Mouse (Mus musculus) liver, embryonic 14.5 days (tissue): ENCODE results near the gene Il19. TPM values are rescaled to one million over a fixed set of nuclear protein-coding genes. Genes with fewer than 3 reads are reported as not detected.

Experiments
- ATAC-seq: fragments of 200-750 bp; cut with Nextera tagmentation; 2 replicates; pipeline ENCODE4 v1.8.0; 2017; ENCODE audit warnings: moderate number of reproducible peaks, mild to moderate bottlenecking, moderate library complexity; ENCODE audit not compliant: insufficient read depth
- DNase-seq, 3 experiments: peaks; one replicate each; pipeline ENCODE4 v3.0.0-alpha.2; 2012 to 2013; ENCODE audit warnings: low read depth in 3 of 3, low spot score in 3 of 3
- H3K27ac ChIP-seq: fragments of 300-500 bp; sonication (generic); 2 replicates; pipeline ENCODE4 v1.5.1; 2014; ENCODE audit warnings: moderate library complexity, mild to moderate bottlenecking, control low read depth, inconsistent platforms
- H3K27me3 ChIP-seq: fragments of 300-500 bp; sonication (generic); 2 replicates; pipeline ENCODE4 v1.6.1; 2014; ENCODE audit warnings: mild to moderate bottlenecking, low read length, moderate library complexity; ENCODE audit not compliant: control insufficient read depth, insufficient read depth
- H3K36me3 ChIP-seq: fragments of 300-500 bp; sonication (generic); replicated peaks from 2 replicates; pipeline ENCODE4 v1.6.1; 2014; ENCODE audit warnings: low read depth; ENCODE audit not compliant: control insufficient read depth, insufficient read depth
- H3K4me1 ChIP-seq, 2 experiments: fragments of 200-500 bp in 1 of 2; fragments of 300-500 bp in 1 of 2; sonication (generic) in 1 of 2; replicated peaks; 2 replicates each; pipeline ENCODE4 v1.6.1; 2012 to 2014; ENCODE audit warnings: antibody characterized with exemption in 1 of 2, inconsistent platforms in 1 of 2, low read length in 1 of 2; ENCODE audit not compliant: control insufficient read depth in 2 of 2, insufficient read depth in 2 of 2
- H3K4me2 ChIP-seq: fragments of 300-500 bp; sonication (generic); 2 replicates; pipeline ENCODE4 v1.6.1; 2014; ENCODE audit warnings: low read depth, mild to moderate bottlenecking, control low read depth, moderate library complexity
- H3K4me3 ChIP-seq, 2 experiments: fragments of 200-500 bp in 1 of 2; fragments of 300-500 bp in 1 of 2; sonication (generic) in 1 of 2; 2 replicates each; pipeline ENCODE4 v1.5.1; 2012 to 2014; ENCODE audit warnings: low read depth in 2 of 2, low read length in 2 of 2, mild to moderate bottlenecking in 2 of 2, control low read depth in 1 of 2, inconsistent platforms in 1 of 2, moderate library complexity in 1 of 2; ENCODE audit not compliant: insufficient read depth in 1 of 2
- H3K9ac ChIP-seq: fragments of 300-500 bp; sonication (generic); replicated peaks from 2 replicates; pipeline ENCODE4 v1.6.1; 2014; ENCODE audit warnings: mild to moderate bottlenecking, control low read depth, moderate library complexity
- H3K9me3 ChIP-seq: fragments of 300-500 bp; sonication (generic); 2 replicates; pipeline ENCODE4 v1.6.1; 2016; ENCODE audit warnings: low read length, mixed read lengths; ENCODE audit not compliant: control insufficient read depth
- CTCF ChIP-seq: IDR thresholded peaks from 2 replicates; pipeline ENCODE4 v1.5.1; 2016; ENCODE audit warnings: antibody characterized with exemption, low read depth, control low read depth
- EP300 ChIP-seq: IDR thresholded peaks from 2 replicates; pipeline ENCODE4 v1.6.1; 2016; ENCODE audit warnings: antibody characterized with exemption, low read depth
- WGBS: fragments of 180-500 bp; shearing (Covaris S2); extraction: QIAGEN DNeasy Blood & Tissue Kit; methylation state at CpG from one replicate; pipeline ENCODE4 v1.1.7; 2014; ENCODE audit not compliant: insufficient replicate concordance; 5-methylcytosine and 5-hydroxymethylcytosine counted together
- polyA plus RNA-seq, 2 experiments: library from polyadenylated mRNA; depleted of rRNA in 1 of 2; stranded (reverse) in 1 of 2; unstranded in 1 of 2; fragments of >200 nt; fragmentation: Nextera tagmentation in 1 of 2; extraction: Ambion mirVana in 1 of 2; gene quantifications; 2 replicates each; pipeline versions ENCODE4 v1.2.1 to v1.2.3; 2012 to 2014

Gene Il19
- polyA plus RNA-seq, 2 experiments, result not detected

- H3K36me3 ChIP-seq, result no peaks in the 10 kb centered on the region
- ATAC-seq, result no peak
Observed at GRCm38 (mm10) chr1:130902505-130902904, 37.4 kb downstream of the Il19 start.

GRCm38 (mm10) chr1:130894468-130894867 lies 45.4 kb downstream of the Il19 start:
- WGBS, result 60% methylated on average over 6 of the region's 6 CpGs
- Histone ChIP-seq H3K4me3 (no peak overlapping the region), H3K27me3 (no peaks in the 10 kb centered on the region), H3K4me1 (no peaks in the 10 kb centered on the region), H3K9me3 (no peaks in the 10 kb centered on the region), H3K36me3 (no peaks in the 10 kb centered on the region), H3K27ac (no peak overlapping the region), H3K4me2 (no peak overlapping the region), H3K9ac (no peak overlapping the region)
- no peak for TF ChIP-seq EP300
- no peak for TF ChIP-seq CTCF
- ATAC-seq (no peak), DNase-seq (no peak)

More at GRCm38 (mm10) chr1:130902505-130902904, 37.4 kb downstream of the Il19 start:
- Histone ChIP-seq H3K27me3 (no peaks in the 10 kb centered on the region), H3K4me1 (no peaks in the 10 kb centered on the region), H3K4me3 (no peak overlapping the region), H3K9ac (no peak overlapping the region), H3K4me2 (no peak overlapping the region), H3K27ac (no peak overlapping the region), H3K9me3 (no peaks in the 10 kb centered on the region)
- no peak for DNase-seq
- TF ChIP-seq EP300, result no peak
- no peak for TF ChIP-seq CTCF
- 56% methylated on average over 7 of the region's 7 CpGs for WGBS

DNA sequence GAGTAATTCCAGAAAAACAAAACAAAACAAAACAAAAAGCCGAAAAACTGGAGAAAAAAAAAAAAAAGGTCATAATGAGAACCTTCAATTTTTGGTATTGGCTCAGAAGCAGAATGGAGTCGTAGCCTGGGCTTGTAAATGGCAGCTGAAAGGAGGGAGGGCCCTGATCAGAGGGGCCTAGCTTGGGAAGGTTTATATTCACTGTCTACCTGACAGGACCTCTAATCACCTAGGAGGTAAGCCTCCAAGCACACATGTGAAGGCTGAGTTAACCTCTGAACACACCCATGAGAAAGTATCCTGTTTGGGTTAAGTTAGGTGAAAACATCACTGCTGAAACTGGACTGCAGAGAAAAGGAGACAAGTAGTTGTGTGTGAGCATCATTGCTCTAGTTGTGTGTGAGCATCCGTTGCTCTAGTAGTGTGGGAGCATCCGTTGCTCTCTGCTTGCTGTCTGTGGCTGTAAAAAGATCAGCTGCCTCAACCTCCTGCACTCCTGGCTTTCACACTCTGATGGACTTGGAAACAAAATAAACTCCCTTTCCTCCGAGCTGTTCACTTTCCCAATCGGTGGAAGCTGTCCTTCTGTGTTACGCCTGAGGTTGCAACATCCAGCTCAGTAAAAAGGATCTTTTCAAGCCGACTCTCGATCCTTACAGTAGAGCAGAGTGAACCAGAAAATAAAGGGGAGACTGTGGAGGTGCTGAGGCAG lies 46.4 kb downstream of the Il19 start:
- WGBS, result 59% methylated on average over 9 of the region's 9 CpGs
- DNase-seq (no peak), ATAC-seq (no peak)
- no peak overlapping the region for H3K27ac ChIP-seq
- H3K4me1 ChIP-seq, result no peaks in the 10 kb centered on the region
- H3K36me3 ChIP-seq, result no peaks in the 10 kb centered on the region
- H3K9me3 ChIP-seq, result no peaks in the 10 kb centered on the region
- no peak overlapping the region for H3K4me3 ChIP-seq
- H3K27me3 ChIP-seq, result no peaks in the 10 kb centered on the region
- no peak overlapping the region for H3K9ac ChIP-seq
- H3K4me2 ChIP-seq, result no peak overlapping the region
- TF ChIP-seq EP300, result no peak

DNA sequence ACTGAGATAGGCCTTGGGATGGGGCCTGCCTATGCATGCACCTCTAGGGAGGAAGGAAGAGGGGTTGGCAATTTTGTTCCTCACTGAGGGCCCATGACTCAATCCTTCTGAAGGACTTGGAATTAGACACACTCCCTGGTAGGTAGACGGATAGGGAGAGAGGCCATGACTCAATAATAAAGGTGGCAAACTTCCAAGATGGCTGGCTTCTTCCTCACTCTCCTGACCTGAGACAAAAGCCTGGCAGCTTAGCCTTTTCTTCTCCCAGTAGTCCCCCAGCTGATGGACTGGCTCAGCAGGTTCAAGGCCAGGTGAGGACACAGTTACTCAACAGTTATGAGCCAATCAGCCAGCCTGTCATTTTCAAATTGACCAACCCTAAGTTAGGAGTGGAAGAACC lies 47.5 kb downstream of the Il19 start:
- Histone ChIP-seq H3K9ac (no peak overlapping the region), H3K27me3 (no peaks in the 10 kb centered on the region), H3K36me3 (no peaks in the 10 kb centered on the region), H3K9me3 (no peaks in the 10 kb centered on the region), H3K4me1 (no peaks in the 10 kb centered on the region), H3K27ac (no peak overlapping the region), H3K4me2 (no peak overlapping the region), H3K4me3 (no peak overlapping the region)
- TF ChIP-seq CTCF (no peak), EP300 (no peak)
- WGBS, result 27% methylated on average over 1 of the region's 1 CpGs
- DNase-seq, result no peak
- ATAC-seq, result no peak

DNA sequence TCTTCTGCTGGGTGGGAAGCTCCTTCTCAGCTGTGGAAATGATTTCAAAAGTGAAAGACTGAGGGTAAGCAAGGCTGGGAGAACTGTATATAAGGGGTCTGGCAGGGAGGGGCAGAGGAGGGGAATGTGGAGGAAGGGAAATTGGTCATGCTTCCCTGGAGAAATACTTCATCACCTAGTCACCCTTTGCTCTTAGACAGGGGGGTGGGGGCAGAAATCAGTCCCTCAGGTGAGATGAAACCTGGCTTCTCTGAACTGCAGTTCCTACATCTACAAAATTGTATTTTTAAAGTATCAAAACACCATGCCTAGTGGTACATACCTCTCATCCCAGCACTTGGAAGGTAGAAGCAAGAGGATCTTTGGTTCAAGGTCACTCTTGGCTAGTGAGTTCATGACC lies 52.6 kb downstream of the Il19 start, which contains the start of gene Il24:
Il24 (minus strand) TSS at position 101 of the 400 bp plus-strand sequence.
- Histone ChIP-seq H3K4me2 (no peak within 1 kb of the TSS), H3K27me3 (no peaks in the 10 kb centered on the region), H3K9ac (no peak within 1 kb of the TSS), H3K27ac (no peak within 1 kb of the TSS), H3K4me3 (no peak within 1 kb of the TSS), H3K36me3 (no peaks in the 10 kb centered on the region), H3K4me1 (no peaks in the 10 kb centered on the region), H3K9me3 (no peaks in the 10 kb centered on the region)
- ATAC-seq (no peak), DNase-seq (no peak)
- TF ChIP-seq EP300, result no peak
- no peak for TF ChIP-seq CTCF
